Mouse (Mus musculus) intestine, embryonic 14.5 days (tissue): ENCODE data around the gene Dscam. TPM values are rescaled to one million over a fixed set of nuclear protein-coding genes. Genes with fewer than 3 reads are reported as not detected.

ENCODE experiments used
- ATAC-seq: fragments of 200-750 bp; cut with Nextera tagmentation; replicated peaks from 2 replicates; pipeline ENCODE4 v1.8.0; 2017; ENCODE audit warnings: low read depth, moderate number of reproducible peaks, moderate TSS enrichment, moderate library complexity; ENCODE audit not compliant: low FRiP score, low TSS enrichment
- DNase-seq: peaks from one replicate; pipeline ENCODE4 v3.0.0-alpha.2; 2018; ENCODE audit warnings: low spot score
- H3K27ac ChIP-seq: fragments of 300-500 bp; sonication (generic); 2 replicates; pipeline ENCODE4 v1.5.1; 2014; ENCODE audit warnings: low read depth, mild to moderate bottlenecking, control low read depth
- H3K27me3 ChIP-seq: fragments of 300-500 bp; sonication (generic); replicated peaks from 2 replicates; pipeline ENCODE4 v1.6.1; 2014; ENCODE audit warnings: low read length, control low read depth; ENCODE audit not compliant: control insufficient read depth, insufficient read depth
- H3K36me3 ChIP-seq: fragments of 300-500 bp; sonication (generic); 2 replicates; pipeline ENCODE4 v1.6.1; 2014; ENCODE audit warnings: low read length, control low read depth; ENCODE audit not compliant: control insufficient read depth, insufficient read depth
- H3K4me1 ChIP-seq: fragments of 300-500 bp; sonication (generic); replicated peaks from 2 replicates; pipeline ENCODE4 v1.6.1; 2014; ENCODE audit warnings: low read length, control low read depth, mixed read lengths; ENCODE audit not compliant: control insufficient read depth, insufficient read depth
- H3K4me2 ChIP-seq: fragments of 300-500 bp; sonication (generic); 2 replicates; pipeline ENCODE4 v1.6.1; 2014; ENCODE audit warnings: low read length
- H3K4me3 ChIP-seq: fragments of 300-500 bp; sonication (generic); 2 replicates; pipeline ENCODE4 v1.5.1; 2014; ENCODE audit warnings: low read depth, low read length, control low read depth, mixed read lengths
- H3K9ac ChIP-seq: fragments of 300-500 bp; sonication (generic); 2 replicates; pipeline ENCODE4 v1.6.1; 2014; ENCODE audit warnings: mild to moderate bottlenecking, low read length
- H3K9me3 ChIP-seq: fragments of 300-500 bp; sonication (generic); 2 replicates; pipeline ENCODE4 v1.6.1; 2016; ENCODE audit warnings: low read length, control low read depth; ENCODE audit not compliant: control insufficient read depth
- WGBS: fragments of 180-500 bp; shearing (Covaris S2); extraction: QIAGEN DNeasy Blood & Tissue Kit; methylation state at CpG from one replicate; pipeline ENCODE4 v1.1.7; 2014; 5-methylcytosine and 5-hydroxymethylcytosine counted together
- polyA plus RNA-seq: library from polyadenylated mRNA; unstranded; fragments of >200 nt; fragmentation: Nextera tagmentation; extraction: Ambion mirVana; gene quantifications from 2 replicates; pipeline ENCODE4 v1.2.1, GENCODE M21; 2014

The Dscam gene
- polyA plus RNA-seq, 1 experiment from 2014 or later, result 0.37 TPM

- Histone ChIP-seq H3K4me3 (no peak overlapping the region), H3K9ac (no peak overlapping the region), H3K27me3 (no peaks in the 10 kb centered on the region), H3K4me2 (no peak overlapping the region), H3K36me3 (no peaks in the 10 kb centered on the region), H3K9me3 (no peaks in the 10 kb centered on the region), H3K27ac (no peak overlapping the region), H3K4me1 (no peaks in the 10 kb centered on the region)
- DNase-seq, result no peak
- WGBS, result 75% methylated on average over 6 of the region's 6 CpGs
- ATAC-seq, result no peak
Measured at GRCm38 (mm10) chr16:96691576-96691975, 479.0 kb downstream of the Dscam start.

DNA sequence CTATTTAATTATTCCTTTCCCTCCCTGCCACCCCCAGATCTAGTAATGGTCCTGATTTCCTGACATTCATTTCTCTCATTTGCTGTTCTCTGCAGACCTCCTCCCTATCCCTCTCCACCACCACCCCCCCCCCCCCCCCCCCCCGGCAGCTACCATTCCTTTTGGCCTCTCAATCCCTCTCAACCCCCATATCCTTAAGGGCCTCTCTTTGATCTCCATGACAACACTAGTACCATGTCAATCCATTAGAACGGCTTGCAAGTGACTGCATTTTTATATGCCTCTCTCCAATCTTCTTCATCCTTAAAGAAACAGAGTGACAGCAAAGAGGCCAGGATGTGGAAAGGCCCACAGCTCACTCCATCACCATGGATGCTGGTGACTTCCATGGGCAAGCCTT is 480.5 kb downstream of the Dscam start:
- no peak overlapping the region for H3K27ac ChIP-seq
- no peaks in the 10 kb centered on the region for H3K36me3 ChIP-seq
- no peaks in the 10 kb centered on the region for H3K4me1 ChIP-seq
- no peak for ATAC-seq
- H3K27me3 ChIP-seq, result no peaks in the 10 kb centered on the region
- no peak overlapping the region for H3K4me3 ChIP-seq
- H3K9ac ChIP-seq, result no peak overlapping the region
- H3K9me3 ChIP-seq, result no peaks in the 10 kb centered on the region
- 22% methylated on average over 1 of the region's 2 CpGs for WGBS
- H3K4me2 ChIP-seq, result no peak overlapping the region
- DNase-seq, result no peak

DNA sequence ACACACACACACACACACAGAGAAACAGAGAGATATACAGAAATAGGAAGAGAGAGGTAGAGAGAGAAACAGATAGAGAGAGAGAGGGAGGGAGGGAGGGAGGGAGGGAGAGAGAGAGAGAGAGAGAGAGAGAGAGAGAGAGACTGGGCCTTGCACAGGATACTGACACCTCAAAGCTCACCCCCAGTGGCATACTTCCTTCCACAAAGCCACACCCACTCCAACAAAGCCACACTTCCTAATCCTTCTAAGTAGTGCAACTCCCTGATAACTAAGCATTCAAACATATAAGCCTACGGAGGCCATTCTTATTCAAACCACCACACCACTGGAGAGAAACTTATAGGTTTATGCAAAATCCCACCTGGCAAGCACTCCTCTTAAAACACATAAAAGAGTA is 481.1 kb downstream of the Dscam start:
- no peak for DNase-seq
- H3K4me2 ChIP-seq, result no peak overlapping the region
- no peak overlapping the region for H3K9ac ChIP-seq
- no peaks in the 10 kb centered on the region for H3K27me3 ChIP-seq
- 71% methylated on average over 1 of the region's 1 CpGs for WGBS
- no peaks in the 10 kb centered on the region for H3K9me3 ChIP-seq
- no peaks in the 10 kb centered on the region for H3K36me3 ChIP-seq
- H3K4me3 ChIP-seq, result no peak overlapping the region
- H3K4me1 ChIP-seq, result no peaks in the 10 kb centered on the region
- no peak for ATAC-seq
- no peak overlapping the region for H3K27ac ChIP-seq

GRCm38 (mm10) chr16:96685065-96685464 is 485.5 kb downstream of the Dscam start:
- Histone ChIP-seq H3K27me3 (no peaks in the 10 kb centered on the region), H3K4me3 (no peak overlapping the region), H3K4me2 (no peak overlapping the region), H3K9me3 (no peaks in the 10 kb centered on the region), H3K9ac (no peak overlapping the region), H3K36me3 (no peaks in the 10 kb centered on the region), H3K4me1 (no peaks in the 10 kb centered on the region), H3K27ac (no peak overlapping the region)
- DNase-seq (no peak), ATAC-seq (no peak)
- WGBS, result 89% methylated on average over 14 of the region's 14 CpGs

DNA sequence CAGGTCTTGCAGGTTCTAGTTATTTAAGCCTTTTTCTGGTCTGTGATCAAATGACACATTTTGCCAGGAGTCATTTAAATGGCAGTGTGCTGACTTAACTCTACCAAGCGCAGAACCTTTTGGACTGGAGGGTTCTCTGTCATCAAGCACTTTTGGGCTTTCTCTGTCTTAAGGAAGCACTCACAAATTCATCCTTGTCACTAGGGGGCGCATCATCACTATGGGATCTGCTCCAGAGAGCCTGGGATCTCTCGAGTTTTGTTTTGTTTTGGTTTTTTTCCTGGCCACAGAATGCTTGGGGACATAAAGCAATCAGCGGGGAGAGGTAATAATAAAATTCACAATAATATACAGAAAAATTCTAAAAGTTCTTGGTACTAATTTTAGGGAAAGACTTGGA is 486.0 kb downstream of the Dscam start:
- 22% methylated on average over 4 of the region's 4 CpGs for WGBS
- DNase-seq (peak; percentile 75), ATAC-seq (no peak)
- no peaks in the 10 kb centered on the region for H3K9me3 ChIP-seq
- no peaks in the 10 kb centered on the region for H3K27me3 ChIP-seq
- H3K36me3 ChIP-seq, result no peaks in the 10 kb centered on the region
- no peak overlapping the region for H3K4me2 ChIP-seq
- H3K4me3 ChIP-seq, result no peak overlapping the region
- no peak overlapping the region for H3K9ac ChIP-seq
- H3K4me1 ChIP-seq, result no peaks in the 10 kb centered on the region
- no peak overlapping the region for H3K27ac ChIP-seq

GRCm38 (mm10) chr16:96682289-96682972 is 488.1 kb downstream of the Dscam start:
- Histone ChIP-seq H3K9me3 (no peaks in the 10 kb centered on the region), H3K9ac (no peak overlapping the region), H3K4me3 (no peak overlapping the region), H3K27ac (no peak overlapping the region), H3K36me3 (no peaks in the 10 kb centered on the region), H3K4me1 (no peaks in the 10 kb centered on the region), H3K27me3 (no peaks in the 10 kb centered on the region), H3K4me2 (no peak overlapping the region)
- no peak for DNase-seq
- ATAC-seq, result no peak
- WGBS, result 70% methylated on average over 5 of the region's 5 CpGs

GRCm38 (mm10) chr16:96679981-96680380 is 490.6 kb downstream of the Dscam start:
- Histone ChIP-seq H3K4me1 (0 out of 2 replicates have a peak, but pooled peaks cover 3% of the 10 kb centered on the region), H3K27me3 (no peaks in the 10 kb centered on the region), H3K36me3 (no peaks in the 10 kb centered on the region), H3K4me2 (no peak overlapping the region), H3K27ac (no peak overlapping the region), H3K4me3 (no peak overlapping the region), H3K9me3 (no peaks in the 10 kb centered on the region), H3K9ac (no peak overlapping the region)
- ATAC-seq (no peak), DNase-seq (no peak)
- WGBS, result 90% methylated on average over 8 of the region's 8 CpGs

GRCm38 (mm10) chr16:96677471-96677870 is 493.1 kb downstream of the Dscam start:
- no peak for ATAC-seq
- Histone ChIP-seq H3K4me2 (no peak overlapping the region), H3K27ac (no peak overlapping the region), H3K36me3 (no peaks in the 10 kb centered on the region), H3K9ac (no peak overlapping the region), H3K4me3 (no peak overlapping the region), H3K4me1 (0 out of 2 replicates have a peak, but pooled peaks cover 4% of the 10 kb centered on the region), H3K27me3 (no peaks in the 10 kb centered on the region), H3K9me3 (no peaks in the 10 kb centered on the region)
- WGBS, result 48% methylated on average over 2 of the region's 2 CpGs
- DNase-seq, result no peak

GRCm38 (mm10) chr16:96676663-96677062 is 493.9 kb downstream of the Dscam start:
- 56% methylated on average over 1 of the region's 1 CpGs for WGBS

More at GRCm38 (mm10) chr16:96676663-96677062, 493.9 kb downstream of the Dscam start:
- DNase-seq (no peak), ATAC-seq (no peak)
- Histone ChIP-seq H3K4me2 (no peak overlapping the region), H3K9ac (no peak overlapping the region), H3K36me3 (no peaks in the 10 kb centered on the region), H3K4me3 (no peak overlapping the region), H3K4me1 (0 out of 2 replicates have a peak, but pooled peaks cover 4% of the 10 kb centered on the region), H3K27me3 (no peaks in the 10 kb centered on the region), H3K27ac (no peak overlapping the region), H3K9me3 (no peaks in the 10 kb centered on the region)
